Mouse (Mus musculus): Measurements from ENCODE around the gene Rex1bd. TPM values are rescaled to one million over a fixed set of nuclear protein-coding genes. Genes with fewer than 3 reads are reported as not detected.

Gene Rex1bd
- polyA plus RNA-seq, 1 experiment from 2014 or later, result 170 TPM

- DNase-seq (ENCODE audit: low spot score), result no peak
Observed at GRCm38 (mm10) chr8:70482943-70483342, 23.6 kb downstream of the Rex1bd start.

GRCm38 (mm10) chr8:70481908-70482307 is 24.6 kb downstream of the Rex1bd start:
- DNase-seq (ENCODE audit: low spot score), result no peak

GRCm38 (mm10) chr8:70477269-70477982 is 29.1 kb downstream of the Rex1bd start:
- peak; percentile 19 for DNase-seq (ENCODE audit: low spot score)

GRCm38 (mm10) chr8:70476333-70477268 is 30.0 kb downstream of the Rex1bd start, which contains the start of gene Klhl26:
Klhl26 (minus strand) TSS chr8:70476968.
- peak; percentile 88 for DNase-seq (ENCODE audit: low spot score)

- DNase-seq (ENCODE audit: low spot score), result no peak
Observed at GRCm38 (mm10) chr8:70471856-70472255, 34.7 kb downstream of the Rex1bd start.

GRCm38 (mm10) chr8:70469938-70470337 is 36.6 kb downstream of the Rex1bd start:
- no peak for DNase-seq (ENCODE audit: low spot score)

- no peak for DNase-seq (ENCODE audit: low spot score)
Observed at GRCm38 (mm10) chr8:70469295-70469916, 37.1 kb downstream of the Rex1bd start.

- no peak for DNase-seq (ENCODE audit: low spot score)
Observed at GRCm38 (mm10) chr8:70468733-70469132, 37.8 kb downstream of the Rex1bd start.

- DNase-seq (ENCODE audit: low spot score), result no peak
Observed at GRCm38 (mm10) chr8:70467907-70468306, 38.6 kb downstream of the Rex1bd start.

- no peak for DNase-seq (ENCODE audit: low spot score)
Observed at GRCm38 (mm10) chr8:70467229-70467725, 39.3 kb downstream of the Rex1bd start.

- DNase-seq (ENCODE audit: low spot score), result no peak
Observed at GRCm38 (mm10) chr8:70466771-70467170, 39.8 kb downstream of the Rex1bd start.

- no peak for DNase-seq (ENCODE audit: low spot score)
Observed at GRCm38 (mm10) chr8:70466305-70466704, 40.2 kb downstream of the Rex1bd start.

GRCm38 (mm10) chr8:70465701-70466100 is 40.9 kb downstream of the Rex1bd start:
- no peak for DNase-seq (ENCODE audit: low spot score)

GRCm38 (mm10) chr8:70464162-70464561 is 42.4 kb downstream of the Rex1bd start:
- no peak for DNase-seq (ENCODE audit: low spot score)

- no peak for DNase-seq (ENCODE audit: low spot score)
Observed at GRCm38 (mm10) chr8:70463306-70463705, 43.2 kb downstream of the Rex1bd start.

GRCm38 (mm10) chr8:70462516-70462813 is 44.1 kb downstream of the Rex1bd start:
- DNase-seq (ENCODE audit: low spot score), result no peak

GRCm38 (mm10) chr8:70461765-70462515 is 44.6 kb downstream of the Rex1bd start:
- no peak for DNase-seq (ENCODE audit: low spot score)

- no peak for DNase-seq (ENCODE audit: low spot score)
Observed at GRCm38 (mm10) chr8:70460606-70461005, 45.9 kb downstream of the Rex1bd start.

GRCm38 (mm10) chr8:70460199-70460598 is 46.4 kb downstream of the Rex1bd start:
- no peak for DNase-seq (ENCODE audit: low spot score)

GRCm38 (mm10) chr8:70459636-70460035 is 46.9 kb downstream of the Rex1bd start:
- DNase-seq (ENCODE audit: low spot score), result no peak

- no peak for DNase-seq (ENCODE audit: low spot score)
Observed at GRCm38 (mm10) chr8:70458462-70458861, 48.1 kb downstream of the Rex1bd start.

All from thymus, postnatal 0 days (tissue).